Mouse (Mus musculus) olfactory bulb, adult 2 months (tissue): ENCODE data around the gene Zfp579.

Source experiments
- CTCF ChIP-seq: fragments of 200-500 bp; IDR thresholded peaks from 2 replicates; pipeline ENCODE4 v1.5.1; 2012; ENCODE audit warnings: low read depth, mild to moderate bottlenecking, low read length, moderate library complexity; ENCODE audit not compliant: insufficient read depth
- POLR2A ChIP-seq: fragments of 200-500 bp; IDR thresholded peaks from 2 replicates; pipeline ENCODE4 v1.6.1; 2012; ENCODE audit warnings: mild to moderate bottlenecking, low read depth, low read length, moderate library complexity; ENCODE audit not compliant: insufficient read depth

GRCm38 (mm10) chr7:4976832-4977231 lies 19.1 kb downstream of the Zfp579 start:
- no peak for TF ChIP-seq POLR2A
- no peak for TF ChIP-seq CTCF
